Mouse (Mus musculus): ENCODE data around the gene Slc36a4. TPM values are rescaled to one million over a fixed set of nuclear protein-coding genes. Genes with fewer than 3 reads are reported as not detected.

The Slc36a4 gene
- 9.8 and 10.4 TPM in 2 replicates for polyA plus RNA-seq (2012; rRNA removed)

DNA sequence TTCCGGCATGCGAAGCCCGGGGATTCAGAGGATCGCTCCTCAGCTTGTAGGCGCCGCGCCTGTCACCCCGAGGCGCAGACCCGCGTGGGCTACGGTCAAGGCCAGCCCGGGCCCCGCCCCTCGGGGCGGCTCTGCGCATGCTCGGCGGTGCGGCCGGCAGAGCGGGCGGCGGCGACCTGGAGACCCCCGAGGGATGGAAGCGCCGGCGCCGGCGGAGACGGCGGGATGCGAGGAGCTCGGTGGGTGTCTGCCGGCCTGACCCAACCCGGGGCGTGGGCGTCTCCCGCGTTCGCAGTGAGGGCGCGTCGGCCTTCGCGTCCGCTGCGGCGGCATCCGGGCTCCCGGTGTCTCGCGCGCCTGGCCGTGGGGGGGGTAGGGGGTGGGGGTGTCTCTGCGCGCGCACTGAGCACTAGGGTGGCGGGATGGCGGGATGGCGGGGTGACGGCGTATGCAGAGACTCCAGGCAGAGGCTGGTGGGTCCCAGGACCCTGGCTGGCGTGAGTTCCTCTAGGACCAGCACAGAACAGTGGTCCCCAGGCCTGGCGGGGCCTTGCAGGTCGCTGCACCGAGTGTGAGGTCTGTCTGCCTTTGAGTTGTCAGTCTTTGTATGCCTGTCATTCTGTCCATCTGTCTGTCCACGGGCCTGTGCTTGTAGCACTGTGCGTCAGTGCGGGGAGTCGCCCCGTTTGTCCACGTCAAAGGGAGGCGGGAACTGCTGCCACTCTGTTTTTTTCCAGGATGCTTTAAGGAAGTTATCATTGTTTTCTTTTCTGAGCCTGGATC lies at the start of gene Slc36a4:
Gene Slc36a4, plus strand, starts transcription at position 140 of the 783 bp plus-strand sequence.
- DNase-seq (ENCODE audit: low spot score), result peak; percentile 72

DNA sequence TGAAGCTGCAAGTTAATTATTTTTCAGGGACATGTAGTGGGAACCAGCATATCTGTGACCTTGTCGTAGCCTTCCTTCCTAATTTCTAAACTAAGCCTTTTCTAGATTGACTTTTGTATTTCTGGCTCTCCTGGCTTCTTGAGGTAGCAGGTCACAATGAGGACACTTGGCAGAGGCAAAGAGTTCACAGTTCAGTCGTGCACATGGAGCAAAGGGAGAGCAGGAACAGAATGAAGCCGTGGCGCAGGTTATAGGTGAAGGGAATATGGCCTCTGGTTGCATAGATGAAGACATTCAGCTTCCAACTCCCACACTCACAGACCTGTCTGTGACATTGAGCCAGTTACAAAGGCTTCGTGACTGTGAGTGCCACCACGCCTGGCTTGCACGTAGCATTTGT lies 44.9 kb upstream of the Slc36a4 start:
- DNase-seq (ENCODE audit: low spot score), result no peak

DNA sequence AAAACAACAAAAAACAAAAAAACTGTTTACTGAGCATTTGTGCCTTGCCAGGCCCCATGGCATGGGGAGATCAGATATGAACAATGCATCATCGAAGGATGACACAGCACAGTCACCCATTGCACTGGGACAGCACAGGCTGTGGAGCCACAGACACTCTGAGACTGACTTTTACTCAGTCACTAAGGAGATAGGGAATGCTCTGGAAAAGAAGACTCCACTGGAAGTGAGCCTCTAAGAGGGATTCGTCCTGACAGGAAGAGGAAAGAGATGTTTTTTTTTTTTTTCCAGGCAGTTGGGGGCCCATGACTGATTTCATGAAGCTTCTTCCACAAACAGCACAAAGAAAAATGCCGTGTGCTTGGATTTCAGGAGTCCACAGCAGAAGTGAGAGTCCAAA lies 40.1 kb upstream of the Slc36a4 start:
- DNase-seq (ENCODE audit: low spot score), result no peak

DNA sequence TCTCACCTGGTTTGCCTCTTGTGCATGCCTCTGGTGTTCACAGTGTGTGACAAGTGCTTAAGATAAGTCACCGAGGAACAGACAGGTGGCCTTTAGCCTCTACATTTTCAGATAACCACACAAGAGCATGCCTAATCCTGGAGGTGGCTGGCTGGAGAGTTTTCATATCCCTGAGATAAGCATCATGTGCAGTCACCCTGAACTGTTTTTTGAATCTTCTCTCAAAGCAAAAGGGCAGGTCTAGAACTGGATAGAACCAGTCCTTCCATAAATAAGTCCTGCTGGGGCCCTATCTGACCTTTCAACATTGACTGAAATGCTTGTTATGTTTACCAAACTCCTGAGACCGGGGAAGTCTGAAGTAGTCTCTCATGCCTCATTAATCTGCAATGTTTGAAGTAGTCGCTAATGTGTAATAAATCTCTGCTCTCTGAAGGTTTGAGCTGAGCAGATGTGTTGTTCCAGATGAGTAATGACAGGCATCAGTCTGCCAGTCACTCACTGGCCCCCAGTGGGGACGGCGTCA lies 39.5 kb upstream of the Slc36a4 start:
- no peak for DNase-seq (ENCODE audit: low spot score)

DNA sequence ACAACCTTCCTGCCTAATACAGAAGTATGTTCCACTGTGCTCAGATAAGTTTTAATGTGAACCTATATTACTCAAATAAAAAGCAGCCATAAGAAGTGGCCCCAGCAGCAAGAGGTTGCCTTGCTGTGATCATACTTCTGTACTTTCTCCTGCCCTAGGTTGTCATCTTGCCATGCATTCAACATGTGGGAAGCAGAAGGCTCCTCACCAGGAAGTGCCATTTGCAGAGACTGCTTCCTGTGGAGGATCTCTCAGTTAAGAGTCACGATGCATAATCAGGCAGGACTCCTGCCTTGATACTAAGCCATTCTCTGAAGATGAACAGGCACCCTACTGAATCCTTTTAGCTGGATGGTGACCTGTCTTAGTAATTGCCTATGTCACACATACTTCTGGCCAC lies 37.3 kb upstream of the Slc36a4 start:
- no peak for DNase-seq (ENCODE audit: low spot score)

DNA sequence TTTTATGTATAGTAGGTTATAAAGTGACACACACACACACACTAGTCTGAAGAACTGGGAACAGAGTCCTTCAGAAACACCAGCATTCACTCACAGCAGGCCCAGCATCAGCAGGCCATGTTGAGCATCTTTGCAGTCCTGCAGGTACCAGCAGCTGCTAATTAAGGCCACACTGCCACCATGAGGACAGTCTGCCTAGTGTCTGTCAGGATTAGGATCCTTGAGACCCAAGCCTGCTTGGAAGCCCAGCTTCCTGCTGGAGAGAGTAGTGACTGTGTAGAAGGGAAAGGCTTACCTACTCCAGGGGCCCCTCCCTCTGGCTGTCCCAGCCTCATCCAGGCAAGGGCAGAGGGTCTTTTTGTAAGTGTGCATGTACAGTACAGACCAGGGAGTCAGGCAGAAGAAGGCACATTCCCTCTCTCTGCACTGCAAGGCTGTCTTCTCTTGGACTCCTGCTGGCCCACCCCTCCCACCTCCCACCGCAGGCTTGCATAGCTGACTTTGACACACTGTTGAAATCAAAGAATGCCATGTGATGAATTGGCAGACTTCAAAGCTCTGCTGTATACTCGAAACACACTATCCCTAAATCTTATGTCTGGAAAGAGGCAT lies 27.6 kb upstream of the Slc36a4 start:
- DNase-seq (ENCODE audit: low spot score), result peak; percentile 47

DNA sequence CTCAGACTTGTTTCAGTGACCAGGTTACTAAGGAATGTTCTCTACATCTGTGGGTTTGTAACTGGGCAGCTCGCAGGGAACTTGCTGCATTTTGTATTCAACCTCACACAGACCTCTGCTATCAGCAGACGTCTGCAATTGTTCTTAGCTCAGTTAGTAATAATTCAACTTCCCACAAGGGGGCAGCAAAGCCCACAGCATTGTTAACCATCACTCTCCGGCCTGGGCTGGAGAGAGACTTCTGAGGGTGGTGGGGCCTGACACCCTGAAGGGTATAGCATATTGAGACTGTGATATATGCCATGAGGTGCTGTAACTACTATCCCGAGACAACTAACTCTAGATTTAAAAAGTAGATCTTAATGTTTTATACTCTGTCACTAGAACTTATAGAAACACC lies 24.3 kb upstream of the Slc36a4 start:
- no peak for DNase-seq (ENCODE audit: low spot score)

DNA sequence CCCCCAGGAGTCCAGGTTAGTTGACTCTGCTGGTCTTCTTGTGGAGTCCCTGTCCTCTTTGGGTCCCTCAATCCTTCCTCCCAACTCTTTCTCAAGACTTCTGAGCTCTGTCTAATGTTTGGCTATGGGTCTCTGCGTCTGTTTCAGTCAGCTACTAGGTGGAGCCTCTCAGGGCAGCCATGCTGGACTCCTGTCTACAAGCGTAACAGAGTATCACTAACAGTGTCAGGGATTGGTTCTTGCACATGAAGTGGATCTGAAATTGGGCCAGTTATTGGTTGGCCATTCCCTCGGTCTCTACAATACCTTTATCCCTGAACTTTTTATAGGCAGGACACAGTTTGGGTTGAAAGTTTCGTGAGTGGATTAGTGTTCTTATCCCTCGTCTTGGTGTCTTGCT lies 22.2 kb upstream of the Slc36a4 start:
- no peak for DNase-seq (ENCODE audit: low spot score)

DNA sequence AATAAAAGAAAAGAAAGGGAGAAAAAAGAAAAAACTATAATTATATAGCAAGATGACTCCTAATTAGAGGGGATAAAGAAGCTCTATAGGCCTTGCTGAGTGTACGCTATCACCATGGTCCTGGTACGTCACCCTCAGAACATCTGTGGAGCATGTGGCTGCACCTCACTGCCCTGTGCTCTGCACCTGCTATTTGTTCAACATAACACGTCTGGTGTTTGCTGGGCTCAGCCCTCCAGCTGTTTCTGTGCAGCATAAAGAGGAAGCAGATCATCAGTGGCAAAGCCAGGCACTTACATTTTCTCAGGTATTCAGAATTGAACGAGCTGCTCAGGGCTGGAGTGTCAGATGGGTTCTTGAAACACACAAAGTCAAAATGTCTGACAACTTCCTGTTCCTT lies 15.7 kb upstream of the Slc36a4 start:
- DNase-seq (ENCODE audit: low spot score), result no peak

DNA sequence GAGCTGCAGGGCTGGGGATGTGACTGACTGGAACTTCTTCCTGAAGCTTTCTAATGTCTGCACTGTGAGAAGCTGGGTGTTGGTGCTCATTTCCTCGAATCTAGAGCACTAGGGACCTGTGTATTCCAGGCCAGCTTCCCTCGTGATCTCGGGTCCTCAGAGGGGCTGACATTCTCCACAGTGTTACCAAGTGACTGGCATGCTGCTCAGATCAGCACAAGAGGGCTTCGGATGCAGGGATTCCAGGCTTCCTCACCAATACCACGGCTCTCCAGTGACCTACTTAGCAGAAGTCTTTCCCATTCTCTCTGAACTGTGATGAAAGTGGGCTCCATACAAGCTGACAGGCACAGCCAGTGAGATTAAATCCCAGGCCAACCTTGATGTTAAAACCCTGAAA lies 14.5 kb upstream of the Slc36a4 start:
- DNase-seq (ENCODE audit: low spot score), result no peak

DNA sequence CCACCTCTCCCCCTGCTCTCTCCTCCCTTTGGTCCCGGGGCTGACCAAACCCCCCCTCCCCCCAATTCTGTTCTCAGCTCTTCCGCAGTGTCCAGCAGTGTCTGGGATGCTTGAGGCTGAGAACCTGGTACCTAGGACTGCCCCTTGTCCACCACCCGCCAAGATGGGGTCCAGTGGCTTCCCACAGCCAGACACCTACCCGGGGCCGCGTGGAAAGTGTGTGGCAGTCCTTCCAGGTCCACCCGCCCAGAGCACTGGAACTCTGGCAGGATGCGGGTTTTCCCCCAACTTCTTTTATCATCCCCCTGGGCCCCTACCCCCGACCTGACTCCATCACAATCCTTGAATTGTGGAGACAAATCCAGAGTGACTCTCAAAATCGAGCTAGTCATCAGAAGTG lies 3.8 kb upstream of the Slc36a4 start:
- no peak for DNase-seq (ENCODE audit: low spot score)

DNA sequence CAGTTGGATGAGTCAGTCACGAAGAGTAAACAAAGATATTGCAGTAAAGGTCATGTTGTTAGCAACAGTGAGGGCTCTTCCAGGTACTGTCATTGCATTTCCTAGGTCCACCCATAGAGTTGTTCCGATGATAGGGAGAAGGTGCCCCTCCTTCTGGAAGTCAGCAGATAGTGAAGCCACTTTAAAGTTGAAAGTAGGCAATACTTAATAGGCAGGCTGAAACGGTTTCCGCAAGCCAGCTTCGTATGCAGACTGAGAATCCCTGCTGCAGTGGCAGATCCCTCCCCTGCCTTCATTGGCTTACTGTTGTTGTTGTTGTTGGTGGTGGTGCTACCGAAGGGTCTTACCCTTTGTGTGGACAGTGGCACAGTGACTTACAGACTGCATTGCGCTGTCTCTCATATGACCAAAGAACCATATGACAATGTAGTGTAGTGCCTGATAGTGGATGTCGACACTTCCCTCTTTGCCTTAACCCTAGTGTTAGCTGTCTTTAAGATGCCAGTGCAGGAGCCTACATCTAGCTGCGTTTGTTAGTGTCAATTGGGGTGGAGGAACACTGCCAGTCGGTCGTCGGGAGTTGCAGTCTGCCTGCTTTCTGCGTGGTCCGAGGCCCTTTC lies 449 bp upstream of the Slc36a4 start:
- no peak for DNase-seq (ENCODE audit: low spot score)

DNA sequence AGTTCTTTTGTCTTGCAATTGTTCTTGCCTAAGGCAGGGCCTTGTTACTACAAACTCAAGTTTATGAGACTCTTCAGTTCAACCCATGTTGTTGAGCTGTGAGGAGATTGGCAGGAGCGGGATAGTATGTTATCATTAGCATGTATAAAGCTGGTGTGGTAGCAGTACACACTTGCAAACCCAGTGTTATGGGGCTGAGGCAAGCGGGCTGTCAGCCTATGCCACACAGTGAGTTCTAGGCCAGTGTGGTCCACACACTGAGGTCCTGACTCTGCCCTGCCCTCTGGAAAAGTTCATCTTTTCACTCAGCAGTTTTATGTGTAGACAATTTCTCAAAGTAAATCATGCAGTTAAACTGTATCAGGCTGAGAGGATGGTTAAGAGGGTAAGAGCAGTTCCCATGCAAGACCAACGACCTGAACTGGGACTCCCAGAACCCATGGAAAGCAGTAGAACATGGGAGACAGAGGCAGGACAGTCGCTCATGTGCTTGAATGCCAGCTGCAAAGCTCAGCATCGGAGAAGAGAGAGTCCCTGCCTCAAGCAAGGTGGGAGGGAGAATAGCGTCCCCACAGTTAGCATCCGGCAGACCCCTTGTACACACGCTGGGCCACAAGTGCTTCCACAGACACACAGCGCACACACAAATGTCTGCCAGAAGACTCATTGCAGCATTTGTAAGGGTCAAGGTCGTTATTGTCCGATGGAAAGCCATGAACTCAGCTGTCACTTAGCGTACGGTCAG lies 1.5 kb downstream of the Slc36a4 start:
- no peak for DNase-seq (ENCODE audit: low spot score)

DNA sequence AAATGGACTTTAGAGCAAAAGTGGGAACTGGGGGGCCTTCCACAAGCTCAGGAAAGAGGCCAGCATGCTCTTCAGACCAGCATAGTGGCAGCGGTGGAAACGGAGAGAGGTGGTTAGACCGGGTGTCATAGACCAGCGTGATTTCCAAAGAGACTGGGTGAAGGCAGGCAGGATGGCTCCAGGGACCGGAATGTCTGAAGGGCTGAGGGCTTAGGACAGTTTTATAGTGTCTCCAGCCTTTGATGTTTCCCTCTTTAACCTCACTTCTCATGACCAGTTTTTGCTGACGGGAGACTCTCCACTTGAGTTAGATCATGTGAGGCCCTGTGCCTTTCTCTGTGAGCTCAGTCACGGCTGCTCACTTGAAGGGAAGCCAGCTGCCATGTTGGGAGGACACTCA lies 2.1 kb downstream of the Slc36a4 start:
- no peak for DNase-seq (ENCODE audit: low spot score)

DNA sequence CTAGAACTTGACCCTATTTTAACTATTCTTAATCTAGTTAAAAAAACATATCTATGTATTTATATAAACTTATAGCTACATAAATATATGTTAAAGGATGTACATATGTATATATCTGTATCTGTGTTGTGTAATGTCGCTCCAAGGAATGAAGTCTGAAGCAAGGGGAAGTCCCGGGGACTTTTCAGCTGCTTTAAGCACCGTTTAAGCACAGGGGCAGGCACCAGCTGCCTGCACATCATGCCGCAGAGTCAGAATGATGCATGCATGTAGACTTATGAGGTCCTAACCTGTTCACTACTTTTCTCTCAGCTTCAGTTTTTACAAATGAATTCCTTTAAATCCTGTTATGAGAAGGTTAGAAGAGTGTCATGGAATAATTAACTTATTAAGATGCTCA lies 5.3 kb downstream of the Slc36a4 start:
- DNase-seq (ENCODE audit: low spot score), result no peak

DNA sequence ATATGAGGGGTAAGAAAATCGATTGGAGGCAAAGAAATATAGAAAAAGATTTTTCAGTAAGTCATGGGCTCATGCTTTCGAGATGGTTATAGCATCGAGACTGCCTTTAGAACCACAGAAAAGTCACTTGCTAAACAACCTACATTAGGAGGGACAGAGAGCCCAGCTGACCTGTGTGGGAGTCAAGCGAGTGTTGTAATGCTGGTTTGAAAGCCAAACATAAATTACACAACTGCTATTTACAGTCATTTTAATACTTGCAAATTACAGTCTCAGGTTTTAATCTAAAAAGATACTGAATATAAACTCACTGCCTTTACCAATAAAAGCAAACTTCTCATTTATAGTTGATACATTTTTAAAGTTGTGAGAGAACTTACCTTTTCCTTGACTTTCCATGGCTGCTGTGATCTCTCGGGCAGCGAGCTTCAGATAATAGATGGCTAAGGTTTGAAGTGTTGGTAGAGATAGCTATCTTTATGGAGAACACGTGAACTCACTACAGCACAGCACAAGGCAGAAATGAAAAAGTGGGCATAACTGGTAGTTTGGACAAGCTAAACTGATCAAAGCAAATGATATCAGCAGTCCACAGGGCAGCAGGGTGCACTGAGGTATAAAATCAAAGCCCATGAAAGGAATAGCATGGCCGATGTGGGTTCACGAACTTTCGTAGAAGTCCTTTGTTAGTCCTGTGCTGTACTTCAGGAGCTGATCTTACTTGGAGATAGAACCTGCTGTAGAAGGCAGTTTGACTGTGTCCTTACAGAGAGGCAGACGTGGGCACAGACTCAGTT lies 5.9 kb downstream of the Slc36a4 start:
- no peak for DNase-seq (ENCODE audit: low spot score)

DNA sequence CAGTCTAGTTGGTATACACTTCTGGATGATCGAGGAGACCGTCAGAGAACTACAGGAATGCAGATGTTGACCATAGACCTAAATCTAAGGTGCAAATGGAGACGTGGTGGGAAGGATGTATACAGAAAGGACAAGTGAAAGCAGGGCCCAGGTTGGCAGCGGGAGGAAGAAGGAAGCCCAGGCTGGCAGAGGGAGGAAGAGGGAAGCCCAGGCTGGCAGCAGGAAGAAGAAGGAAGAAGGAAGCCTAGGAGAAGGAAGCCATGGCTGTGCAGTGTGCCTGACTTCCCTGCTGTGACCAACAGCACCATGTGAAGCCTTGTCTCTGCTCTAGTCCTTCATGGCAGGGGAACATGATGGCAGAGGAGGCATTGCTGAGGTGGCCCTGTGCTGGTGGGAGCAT lies 7.8 kb downstream of the Slc36a4 start:
- DNase-seq (ENCODE audit: low spot score), result no peak

DNA sequence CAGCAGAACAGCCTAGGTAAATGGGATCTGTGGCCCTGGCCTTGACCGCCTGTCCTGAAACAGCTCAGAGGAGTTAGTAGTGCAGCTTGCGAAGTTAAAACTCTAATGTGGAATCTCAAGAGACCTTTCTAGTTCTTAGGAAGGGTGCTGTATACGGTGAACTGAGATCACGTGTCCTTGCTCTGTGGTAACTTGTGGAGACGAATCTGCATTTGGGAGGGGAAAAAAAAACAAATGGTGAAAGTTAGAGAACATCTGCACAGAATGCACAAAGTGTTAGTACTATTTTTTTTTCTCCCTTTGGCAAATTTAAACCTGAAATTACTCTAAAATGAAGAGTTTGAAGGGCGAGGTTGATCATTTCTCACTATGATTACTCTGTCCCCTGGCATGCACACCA lies 8.8 kb downstream of the Slc36a4 start:
- no peak for DNase-seq (ENCODE audit: low spot score)

DNA sequence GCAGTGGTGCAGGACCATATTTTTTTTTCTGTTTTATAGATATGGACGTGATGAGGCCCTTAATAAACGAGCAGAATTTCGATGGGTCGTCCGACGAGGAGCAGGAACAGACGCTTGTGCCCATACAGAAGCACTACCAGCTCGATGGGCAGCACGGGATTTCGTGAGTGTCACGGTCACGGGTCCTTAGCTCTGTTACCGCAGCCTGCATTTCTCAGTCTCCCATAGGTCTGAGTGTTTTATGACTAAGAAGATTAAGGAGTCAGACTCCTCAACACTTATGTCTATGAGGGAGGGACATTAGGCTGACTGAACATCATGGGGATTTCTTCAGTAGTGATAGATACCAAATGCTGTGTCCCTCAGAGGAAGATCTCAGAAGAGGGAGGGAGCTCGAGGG lies 10.1 kb downstream of the Slc36a4 start:
- no peak for DNase-seq (ENCODE audit: low spot score)

DNA sequence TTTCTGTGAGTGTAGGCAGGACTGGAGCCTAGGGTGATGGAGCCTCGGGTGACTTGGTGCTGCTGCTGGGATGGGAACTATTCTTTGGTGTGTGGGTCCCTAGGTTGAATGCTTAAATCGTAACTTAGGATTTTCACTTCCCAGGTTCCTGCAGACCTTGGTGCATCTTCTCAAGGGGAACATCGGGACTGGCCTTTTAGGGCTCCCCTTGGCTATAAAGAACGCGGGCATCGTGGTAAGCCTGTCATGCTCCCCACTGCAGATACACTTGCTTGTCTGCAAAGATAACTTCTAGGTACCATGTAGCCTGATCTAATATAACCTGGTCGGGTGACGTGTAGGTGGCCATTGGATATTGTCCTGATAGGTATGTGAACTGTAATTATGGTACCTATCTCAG lies 11.0 kb downstream of the Slc36a4 start:
- no peak for DNase-seq (ENCODE audit: low spot score)

DNA sequence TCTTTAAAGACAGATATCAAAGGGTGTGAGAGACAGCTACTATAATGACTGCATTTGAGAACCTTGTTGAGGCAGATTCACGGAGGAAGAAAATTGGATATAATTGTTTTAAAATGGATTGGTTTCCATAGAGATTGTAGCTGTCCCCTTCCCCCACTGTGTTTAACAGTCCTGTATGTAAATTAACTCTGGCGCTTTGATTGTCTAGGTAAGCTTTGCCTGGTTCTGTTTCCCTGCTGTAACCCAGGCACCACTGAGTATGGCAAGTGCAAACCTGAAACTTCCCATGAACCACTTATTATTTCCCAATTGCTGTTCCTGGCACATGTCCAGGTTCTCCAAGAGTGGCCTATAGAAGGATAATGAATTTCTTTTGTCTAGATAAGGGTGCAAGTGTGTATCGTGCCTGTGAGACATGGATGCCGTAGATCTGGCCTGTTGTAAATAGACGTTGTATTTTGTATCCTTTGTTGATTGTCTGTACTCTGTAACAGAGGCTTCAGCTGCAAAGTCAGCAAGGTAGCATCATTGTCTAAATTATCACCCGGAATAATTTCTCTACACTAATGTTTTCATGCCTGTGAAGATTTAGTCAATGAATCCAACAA lies 11.8 kb downstream of the Slc36a4 start:
- DNase-seq (ENCODE audit: low spot score), result no peak

Data from urinary bladder, adult 2 months (tissue).